Mouse (Mus musculus) monocyte, adult 5-6 weeks (primary cell): ENCODE measurements at regions not wholly inside any gene's neighbourhood (a gene's known extent, or its start where the extent isn't known, plus 50 kb on each side); places are given as distances from the start of the nearest gene placed in this dataset.
"Not testable (repeated sequence)": the region's sequence is repeated elsewhere in the genome, so short reads cannot be mapped to it uniquely, and the experiment has no call there.

Source experiments
- ATAC-seq: fragments of 153-309, 156-312 bp; replicated peaks from 2 replicates; pipeline ENCODE4 v1.8.0; 2017; ENCODE audit warnings: mild to moderate bottlenecking; ENCODE audit not compliant: low TSS enrichment, insufficient number of reproducible peaks, severe bottlenecking, poor library complexity, low FRiP score

GRCm38 (mm10) chr16:3114473-3115335 is 476.1 kb upstream of the Olfr161 start:
- peak; percentile 99 for ATAC-seq

GRCm38 (mm10) chr16:3115336-3116112 is 475.3 kb upstream of the Olfr161 start:
- ATAC-seq = not testable (repeated sequence)

- ATAC-seq = peak; percentile 37; the same call in 1 of the 2 replicates
These were observed 474.7 kb upstream of the Olfr161 start for GRCm38 (mm10) chr16:3116113-3116511.

- ATAC-seq = 0 out of 2 replicates have a peak, but pooled peaks have one; percentile 4
These were observed 469.6 kb upstream of the Olfr161 start for GRCm38 (mm10) chr16:3121216-3121615.

GRCm38 (mm10) chr16:3122145-3122860 is 468.5 kb upstream of the Olfr161 start:
- 0 out of 2 replicates have a peak, but pooled peaks have one; percentile 4 for ATAC-seq

- peak; percentile 63 for ATAC-seq
These were observed 467.9 kb upstream of the Olfr161 start for GRCm38 (mm10) chr16:3122861-3123477.

- 0 out of 2 replicates have a peak, but pooled peaks have one; percentile 47 for ATAC-seq
These were observed 463.5 kb upstream of the Olfr161 start for GRCm38 (mm10) chr16:3127317-3127716.
